Mouse (Mus musculus): ENCODE results near the gene Gm1043.

Gene Gm1043

GRCm38 (mm10) chr5:37066703-37067568 is 18.2 kb upstream of the Gm1043 start:
- no peak for ATAC-seq (ENCODE audit: insufficient number of reproducible peaks, low FRiP score, low TSS enrichment)

GRCm38 (mm10) chr5:37073660-37074059 is 11.5 kb upstream of the Gm1043 start:
- ATAC-seq (ENCODE audit: insufficient number of reproducible peaks, low FRiP score, low TSS enrichment): no peak

- 0 out of 2 replicates have a peak, but pooled peaks have one; percentile 10 for ATAC-seq (ENCODE audit: insufficient number of reproducible peaks, low FRiP score, low TSS enrichment)
Observed at GRCm38 (mm10) chr5:37076692-37077329, 8.4 kb upstream of the Gm1043 start.

- no peak for ATAC-seq (ENCODE audit: insufficient number of reproducible peaks, low FRiP score, low TSS enrichment)
Observed at GRCm38 (mm10) chr5:37077330-37077698, 7.9 kb upstream of the Gm1043 start.

- no peak for ATAC-seq (ENCODE audit: insufficient number of reproducible peaks, low FRiP score, low TSS enrichment)
Observed at GRCm38 (mm10) chr5:37079484-37079883, 5.7 kb upstream of the Gm1043 start.

GRCm38 (mm10) chr5:37080601-37081000 is 4.6 kb upstream of the Gm1043 start:
- ATAC-seq (ENCODE audit: insufficient number of reproducible peaks, low FRiP score, low TSS enrichment): no peak

- no peak for ATAC-seq (ENCODE audit: insufficient number of reproducible peaks, low FRiP score, low TSS enrichment)
Observed at GRCm38 (mm10) chr5:37082420-37082819, 2.8 kb upstream of the Gm1043 start.

- ATAC-seq (ENCODE audit: insufficient number of reproducible peaks, low FRiP score, low TSS enrichment): no peak
Observed at GRCm38 (mm10) chr5:37083209-37083770, 1.9 kb upstream of the Gm1043 start.

- ATAC-seq (ENCODE audit: insufficient number of reproducible peaks, low FRiP score, low TSS enrichment): no peak
Observed at GRCm38 (mm10) chr5:37083850-37084249, 1.3 kb upstream of the Gm1043 start.

GRCm38 (mm10) chr5:37085918-37086317 is 748 bp downstream of the Gm1043 start:
- ATAC-seq (ENCODE audit: insufficient number of reproducible peaks, low FRiP score, low TSS enrichment): no peak

GRCm38 (mm10) chr5:37087786-37088185 is 2.6 kb downstream of the Gm1043 start:
- ATAC-seq (ENCODE audit: insufficient number of reproducible peaks, low FRiP score, low TSS enrichment): no peak

GRCm38 (mm10) chr5:37088342-37089108 is 3.4 kb downstream of the Gm1043 start:
- no peak for ATAC-seq (ENCODE audit: insufficient number of reproducible peaks, low FRiP score, low TSS enrichment)

- peak; percentile 51 for ATAC-seq (ENCODE audit: insufficient number of reproducible peaks, low FRiP score, low TSS enrichment)
Observed at GRCm38 (mm10) chr5:37091171-37091628, 6.0 kb downstream of the Gm1043 start.

GRCm38 (mm10) chr5:37094941-37095340 is 9.8 kb downstream of the Gm1043 start:
- no peak for ATAC-seq (ENCODE audit: insufficient number of reproducible peaks, low FRiP score, low TSS enrichment)

- no peak for ATAC-seq (ENCODE audit: insufficient number of reproducible peaks, low FRiP score, low TSS enrichment)
Observed at GRCm38 (mm10) chr5:37097591-37097990, 12.4 kb downstream of the Gm1043 start.

- no peak for ATAC-seq (ENCODE audit: insufficient number of reproducible peaks, low FRiP score, low TSS enrichment)
Observed at GRCm38 (mm10) chr5:37100813-37101212, 15.6 kb downstream of the Gm1043 start.

- no peak for ATAC-seq (ENCODE audit: insufficient number of reproducible peaks, low FRiP score, low TSS enrichment)
Observed at GRCm38 (mm10) chr5:37101631-37102030, 16.5 kb downstream of the Gm1043 start.

- no peak for ATAC-seq (ENCODE audit: insufficient number of reproducible peaks, low FRiP score, low TSS enrichment)
Observed at GRCm38 (mm10) chr5:37102056-37102455, 16.9 kb downstream of the Gm1043 start.

- no peak for ATAC-seq (ENCODE audit: insufficient number of reproducible peaks, low FRiP score, low TSS enrichment)
Observed at GRCm38 (mm10) chr5:37105531-37106456, 20.6 kb downstream of the Gm1043 start.

Measured in cerebellum, adult (tissue).